Mouse (Mus musculus) small intestine, adult 2 months (tissue): Measurements from ENCODE around the gene Dock1. TPM values are rescaled to one million over a fixed set of nuclear protein-coding genes. Genes with fewer than 3 reads are reported as not detected.

Experiments used
- H3K27ac ChIP-seq: fragments of 200-500 bp; 2 replicates; pipeline ENCODE4 v1.5.1; 2012; ENCODE audit warnings: low read depth, low read length, control low read depth, inconsistent platforms; ENCODE audit not compliant: insufficient read depth
- H3K27me3 ChIP-seq: fragments of 200-500 bp; 2 replicates; pipeline ENCODE4 v1.6.1; 2012; ENCODE audit warnings: mild to moderate bottlenecking, moderate library complexity, low read length, inconsistent platforms; ENCODE audit not compliant: control insufficient read depth, insufficient read depth
- H3K36me3 ChIP-seq: fragments of 200-500 bp; 2 replicates; pipeline ENCODE4 v1.6.1; 2012; ENCODE audit warnings: mild to moderate bottlenecking, low read length, control low read depth, inconsistent platforms; ENCODE audit not compliant: control insufficient read depth, insufficient read depth
- H3K4me1 ChIP-seq: fragments of 200-500 bp; 2 replicates; pipeline ENCODE4 v1.6.1; 2012; ENCODE audit warnings: low read length, inconsistent platforms, mixed read lengths; ENCODE audit not compliant: control insufficient read depth, insufficient read depth, insufficient read length
- H3K4me3 ChIP-seq: fragments of 200-500 bp; 2 replicates; pipeline ENCODE4 v1.5.1; 2012; ENCODE audit warnings: low read depth, mild to moderate bottlenecking, control low read depth, inconsistent platforms, low read length, moderate library complexity
- CTCF ChIP-seq: fragments of 200-500 bp; IDR thresholded peaks from 2 replicates; pipeline ENCODE4 v1.5.1; 2012; ENCODE audit warnings: low read depth, mild to moderate bottlenecking, control low read depth, inconsistent platforms, low read length, moderate library complexity, mixed read lengths; ENCODE audit not compliant: insufficient replicate concordance, insufficient read length; ENCODE audit errors: extremely low read depth
- POLR2A ChIP-seq: fragments of 200-500 bp; IDR thresholded peaks from 2 replicates; pipeline ENCODE4 v1.6.1; 2012; ENCODE audit warnings: low read depth, mild to moderate bottlenecking, control low read depth, inconsistent platforms, low read length, moderate library complexity
- WGBS: fragments of 180-500 bp; shearing (Covaris S2); methylation state at CpG from one replicate; pipeline ENCODE4 v1.1.7; 2018; 5-methylcytosine and 5-hydroxymethylcytosine counted together
- polyA plus RNA-seq: library from polyadenylated mRNA; depleted of rRNA; stranded (reverse); fragments of >200 nt; gene quantifications from 2 replicates; pipeline ENCODE4 v1.2.3, GENCODE M21; 2012

Gene Dock1
- polyA plus RNA-seq, 1 experiment = 3.8 TPM

DNA sequence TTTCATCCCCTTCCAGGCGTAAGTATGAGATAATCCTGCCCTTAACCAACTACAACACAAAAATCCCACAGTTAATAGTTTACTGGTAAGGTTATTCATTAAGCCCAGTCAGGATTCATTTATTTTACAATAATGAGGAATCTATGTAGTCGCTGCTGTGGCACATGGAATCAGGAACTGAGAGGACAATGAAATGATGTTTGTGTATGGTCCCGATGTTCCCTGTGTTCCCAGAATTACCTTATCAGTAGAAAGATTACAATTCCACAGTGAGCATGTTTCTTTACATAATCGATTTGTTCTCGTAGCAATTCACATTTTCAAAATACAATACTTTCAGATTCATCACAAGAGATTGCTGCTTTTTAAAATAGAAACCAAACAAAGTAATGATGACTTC is 83.0 kb downstream of the Dock1 start:
- WGBS = 34% methylated on average over 5 of the region's 5 CpGs
- H3K36me3 ChIP-seq = peaks cover 40% of the 10 kb centered on the region

GRCm38 (mm10) chr7:134757605-134758004 is 87.2 kb downstream of the Dock1 start:
- H3K27me3 ChIP-seq = no peaks in the 10 kb centered on the region
- 86% methylated on average over 7 of the region's 7 CpGs for WGBS
- peaks cover 37% of the 10 kb centered on the region for H3K36me3 ChIP-seq
- H3K4me3 ChIP-seq = no peak overlapping the region
- H3K4me1 ChIP-seq = no peaks in the 10 kb centered on the region
- no peak overlapping the region for H3K27ac ChIP-seq
- TF ChIP-seq POLR2A (no peak), CTCF (no peak)

More for the DNA sequence above, 83.0 kb downstream of the Dock1 start:
- Histone ChIP-seq H3K4me3 (no peak overlapping the region), H3K27ac (no peak overlapping the region), H3K4me1 (no peaks in the 10 kb centered on the region), H3K27me3 (no peaks in the 10 kb centered on the region)
- TF ChIP-seq POLR2A (no peak), CTCF (no peak)

DNA sequence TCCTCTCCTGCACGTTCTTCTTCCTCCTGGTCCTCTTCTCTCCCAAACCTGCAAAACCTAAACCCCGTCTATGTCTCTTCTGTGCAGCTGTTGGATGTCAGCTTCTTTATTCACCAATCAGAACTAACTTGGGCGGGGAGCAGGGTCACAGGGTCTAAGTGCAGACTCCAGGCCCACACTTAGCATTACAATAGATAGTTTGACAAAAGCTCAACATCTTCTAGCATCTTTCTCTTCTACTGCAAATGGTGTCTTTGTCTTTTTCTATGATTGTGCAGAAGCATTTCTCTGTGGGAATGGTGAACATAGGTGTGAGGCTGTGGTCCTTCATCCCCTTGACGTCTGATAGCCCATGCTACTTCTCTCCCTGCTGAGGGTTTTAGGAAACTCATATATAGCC is 91.3 kb downstream of the Dock1 start:
- Histone ChIP-seq H3K27me3 (no peaks in the 10 kb centered on the region), H3K27ac (no peak overlapping the region), H3K4me1 (no peaks in the 10 kb centered on the region), H3K4me3 (no peak overlapping the region), H3K36me3 (peaks cover 51% of the 10 kb centered on the region)
- TF ChIP-seq CTCF = no peak
- no peak for TF ChIP-seq POLR2A
- 89% methylated on average over 4 of the region's 4 CpGs for WGBS

DNA sequence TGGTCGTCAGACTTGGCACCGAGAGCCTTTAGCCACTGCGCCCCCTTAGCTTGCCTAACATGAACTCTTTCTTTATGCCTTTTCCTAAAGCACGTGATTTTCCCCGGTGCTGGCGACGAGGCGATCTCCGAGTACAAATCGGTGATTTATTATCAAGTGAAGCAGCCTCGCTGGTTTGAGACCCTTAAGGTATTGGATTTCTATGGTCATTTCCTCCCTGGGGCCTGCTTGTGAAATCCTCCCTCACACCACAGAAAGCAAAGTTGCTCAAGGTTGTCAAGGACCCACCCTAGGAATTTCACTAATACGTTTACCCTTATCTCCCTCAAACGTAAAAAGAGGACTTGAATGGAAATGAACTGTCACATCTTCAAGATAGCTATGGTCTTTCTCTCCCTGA is 94.7 kb downstream of the Dock1 start:
- no peaks in the 10 kb centered on the region for H3K27me3 ChIP-seq
- H3K36me3 ChIP-seq = peaks cover 41% of the 10 kb centered on the region
- 84% methylated on average over 13 of the region's 13 CpGs for WGBS
- H3K4me3 ChIP-seq = no peak overlapping the region
- no peak overlapping the region for H3K27ac ChIP-seq
- TF ChIP-seq CTCF (no peak), POLR2A (no peak)
- no peaks in the 10 kb centered on the region for H3K4me1 ChIP-seq

DNA sequence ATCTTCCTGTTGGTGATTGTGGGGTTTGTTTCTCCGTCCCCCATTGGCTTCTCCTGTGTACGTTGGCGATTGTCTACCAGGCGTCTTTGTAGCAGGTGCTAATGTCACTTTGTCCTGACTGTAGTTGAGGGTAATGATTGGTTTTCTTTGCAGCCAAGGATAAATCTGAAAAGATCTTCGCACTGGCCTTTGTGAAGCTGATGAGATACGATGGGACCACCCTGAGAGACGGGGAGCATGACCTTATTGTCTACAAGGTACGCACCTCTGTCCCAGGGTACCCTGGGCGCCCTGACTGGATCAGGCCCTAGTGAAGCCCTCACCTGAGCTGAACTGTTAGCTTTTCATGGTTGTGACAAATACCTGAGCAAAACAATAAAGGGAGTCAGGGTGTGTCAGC is 100.9 kb downstream of the Dock1 start:
- no peak for TF ChIP-seq CTCF
- Histone ChIP-seq H3K4me1 (no peaks in the 10 kb centered on the region), H3K36me3 (peaks cover 35% of the 10 kb centered on the region), H3K4me3 (no peak overlapping the region), H3K27me3 (no peaks in the 10 kb centered on the region), H3K27ac (no peak overlapping the region)
- 96% methylated on average over 9 of the region's 9 CpGs for WGBS

DNA sequence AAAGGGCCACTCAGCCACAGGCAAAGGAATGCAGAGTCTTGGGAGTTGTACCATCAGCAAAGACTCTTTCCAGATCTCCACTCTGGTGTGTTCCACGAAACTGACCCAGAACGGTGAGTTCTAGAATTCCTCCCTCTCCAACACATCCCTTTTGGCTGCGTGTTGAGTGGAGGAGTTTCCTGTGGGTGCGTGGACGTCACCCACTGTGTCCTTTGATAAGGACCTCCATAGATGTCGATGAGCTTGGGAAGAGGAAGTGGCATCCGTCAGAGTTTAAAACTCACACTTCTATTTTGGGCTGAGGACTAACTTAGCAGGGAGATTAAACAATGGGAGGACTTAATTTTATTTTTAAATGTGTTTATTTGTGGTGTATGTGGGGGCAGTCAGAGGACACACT is 101.9 kb downstream of the Dock1 start:
- H3K4me3 ChIP-seq = no peak overlapping the region
- TF ChIP-seq POLR2A (no peak), CTCF (no peak)
- H3K36me3 ChIP-seq = peaks cover 29% of the 10 kb centered on the region
- no peaks in the 10 kb centered on the region for H3K4me1 ChIP-seq
- H3K27ac ChIP-seq = no peak overlapping the region
- 81% methylated on average over 7 of the region's 7 CpGs for WGBS
- no peaks in the 10 kb centered on the region for H3K27me3 ChIP-seq

GRCm38 (mm10) chr7:134772867-134773590 is 102.6 kb downstream of the Dock1 start:
- Histone ChIP-seq H3K27ac (no peak overlapping the region), H3K4me3 (no peak overlapping the region), H3K4me1 (no peaks in the 10 kb centered on the region), H3K27me3 (no peaks in the 10 kb centered on the region), H3K36me3 (peaks cover 31% of the 10 kb centered on the region)
- TF ChIP-seq POLR2A (no peak), CTCF (no peak)
- WGBS = 89% methylated on average over 15 of the region's 15 CpGs

DNA sequence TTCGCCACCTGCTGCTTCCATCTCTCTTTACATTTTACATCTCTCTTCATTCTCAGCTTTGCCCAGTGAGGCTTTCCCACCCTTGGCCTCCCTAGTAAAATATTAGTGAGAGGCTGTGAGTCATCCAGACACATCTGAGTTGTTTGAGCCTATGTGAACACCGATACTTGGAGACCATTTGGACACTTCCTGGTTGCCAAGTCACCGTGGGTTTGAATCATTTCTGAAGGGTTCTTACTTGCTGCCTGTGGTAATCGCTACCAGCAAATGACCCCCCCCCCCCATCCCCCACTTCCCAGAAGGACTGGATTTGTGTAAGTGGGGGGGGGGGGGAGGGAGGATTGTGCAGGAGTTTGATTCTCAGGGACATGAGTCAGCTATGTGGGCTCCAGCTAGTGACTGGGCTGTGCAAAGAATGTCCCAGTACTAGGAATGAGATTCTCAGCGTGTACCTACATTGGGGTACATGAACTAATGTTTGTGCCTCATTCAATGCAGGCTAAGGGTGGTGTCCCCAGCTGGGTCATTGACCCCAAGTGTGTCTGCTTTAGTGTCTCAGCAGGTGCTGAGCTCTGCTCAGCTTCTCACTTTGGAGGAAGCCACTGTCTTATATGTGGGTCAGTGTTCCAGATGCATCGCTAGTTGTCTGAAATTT is 103.4 kb downstream of the Dock1 start:
- H3K27ac ChIP-seq = no peak overlapping the region
- H3K4me1 ChIP-seq = no peaks in the 10 kb centered on the region
- no peak for TF ChIP-seq POLR2A
- TF ChIP-seq CTCF = no peak
- WGBS = 72% methylated on average over 6 of the region's 6 CpGs
- no peaks in the 10 kb centered on the region for H3K27me3 ChIP-seq
- peaks cover 30% of the 10 kb centered on the region for H3K36me3 ChIP-seq
- no peak overlapping the region for H3K4me3 ChIP-seq
